Mouse (Mus musculus) MEL (cell line): ENCODE measurements around the gene Fmod. TPM values are rescaled to one million over a fixed set of nuclear protein-coding genes. Genes with fewer than 3 reads are reported as not detected.

Experiments
- DNase-seq: peaks from one replicate; pipeline ENCODE4 v3.0.0; 2011; ENCODE audit warnings: low read depth, low spot score
- H3K27ac ChIP-seq: 2 replicates; pipeline ENCODE4 v1.5.1; 2012; ENCODE audit warnings: low read depth, mild to moderate bottlenecking, control low read depth, low read length, moderate library complexity; ENCODE audit not compliant: control insufficient read depth
- H3K27me3 ChIP-seq, 2 experiments: fragments of 150-350 bp in 1 of 2; sonication (generic) in 1 of 2; 2 replicates each; pipeline ENCODE4 v1.6.1; 2012; ENCODE audit warnings: low read length in 2 of 2, mild to moderate bottlenecking in 2 of 2, improper control_type of control experiment in 1 of 2, moderate library complexity in 1 of 2; ENCODE audit not compliant: insufficient read depth in 2 of 2, control insufficient read depth in 1 of 2
- H3K36me3 ChIP-seq, 2 experiments: 2 replicates each; pipeline ENCODE4 v1.6.1; 2012 to 2014; ENCODE audit warnings: low read length in 2 of 2, improper control_type of control experiment in 1 of 2, inconsistent platforms in 1 of 2, mild to moderate bottlenecking in 1 of 2; ENCODE audit not compliant: insufficient read depth in 2 of 2, control insufficient read depth in 1 of 2
- H3K4me1 ChIP-seq, 2 experiments: fragments of 150-350 bp in 1 of 2; sonication (generic) in 1 of 2; 2 replicates each; pipeline ENCODE4 v1.6.1; 2012; ENCODE audit warnings: low read length in 2 of 2, improper control_type of control experiment in 1 of 2, mild to moderate bottlenecking in 1 of 2; ENCODE audit not compliant: insufficient read depth in 2 of 2, control insufficient read depth in 1 of 2
- H3K4me3 ChIP-seq, 2 experiments: fragments of 150-350 bp in 1 of 2; sonication (generic) in 1 of 2; 2 replicates each; pipeline ENCODE4 v1.5.1; 2012; ENCODE audit warnings: low read depth in 2 of 2, low read length in 2 of 2, mild to moderate bottlenecking in 2 of 2, moderate library complexity in 2 of 2, control low read depth in 1 of 2, improper control_type of control experiment in 1 of 2; ENCODE audit not compliant: control insufficient read depth in 1 of 2, insufficient read depth in 1 of 2
- H3K79me2 ChIP-seq: 2 replicates; pipeline ENCODE4 v1.6.1; 2012; ENCODE audit warnings: mild to moderate bottlenecking, low read length, moderate library complexity; ENCODE audit not compliant: control insufficient read depth, poor library complexity, insufficient read depth
- H3K9ac ChIP-seq: 2 replicates; pipeline ENCODE4 v1.6.1; 2012; ENCODE audit warnings: low read depth, mild to moderate bottlenecking, control low read depth, low read length, moderate library complexity; ENCODE audit not compliant: control insufficient read depth, poor library complexity, severe bottlenecking
- H3K9me3 ChIP-seq: fragments of 150-350 bp; sonication (generic); replicated peaks from 2 replicates; pipeline ENCODE4 v1.6.1; 2012; ENCODE audit warnings: mild to moderate bottlenecking, low read length, improper control_type of control experiment, moderate library complexity; ENCODE audit not compliant: insufficient read depth
- BHLHE40 ChIP-seq: IDR thresholded peaks from 2 replicates; pipeline ENCODE4 v1.6.1; 2012; ENCODE audit warnings: low read depth, mild to moderate bottlenecking, inconsistent platforms, low read length, improper control_type of control experiment, borderline replicate concordance
- CHD1 ChIP-seq: IDR thresholded peaks from 2 replicates; pipeline ENCODE4 v1.6.1; 2012; ENCODE audit warnings: low read depth, mild to moderate bottlenecking, inconsistent platforms, low read length, improper control_type of control experiment
- E2F4 ChIP-seq: IDR thresholded peaks from 2 replicates; pipeline ENCODE4 v1.6.1; 2011; ENCODE audit warnings: low read depth, low read length, improper control_type of control experiment, borderline replicate concordance
- EP300 ChIP-seq, 2 experiments: IDR thresholded peaks; 2 replicates each; pipeline ENCODE4 v1.6.1; 2011; ENCODE audit warnings: improper control_type of control experiment in 2 of 2, low read length in 2 of 2, low read depth in 1 of 2, mild to moderate bottlenecking in 1 of 2
- ETS1 ChIP-seq: IDR thresholded peaks from 2 replicates; pipeline ENCODE4 v1.6.1; 2012; ENCODE audit warnings: low read depth, mild to moderate bottlenecking, inconsistent platforms, low read length, improper control_type of control experiment, moderate library complexity
- GATA1 ChIP-seq: IDR thresholded peaks from 2 replicates; pipeline ENCODE4 v1.6.1; 2011; ENCODE audit warnings: low read depth, low read length, improper control_type of control experiment
- HCFC1 ChIP-seq: IDR thresholded peaks from 2 replicates; pipeline ENCODE4 v1.6.1; 2012; ENCODE audit warnings: low read depth, mild to moderate bottlenecking, inconsistent platforms, low read length, improper control_type of control experiment, moderate library complexity
- JUND ChIP-seq: IDR thresholded peaks from 2 replicates; pipeline ENCODE4 v1.6.1; 2011; ENCODE audit warnings: low read depth, mild to moderate bottlenecking, improper control_type of control experiment, low read length
- MAX ChIP-seq: IDR thresholded peaks from 2 replicates; pipeline ENCODE4 v1.6.1; 2011; ENCODE audit warnings: low read length, improper control_type of control experiment
- MYC ChIP-seq: IDR thresholded peaks from 2 replicates; pipeline ENCODE4 v1.6.1; 2011; ENCODE audit warnings: low read depth, mild to moderate bottlenecking, low read length, improper control_type of control experiment, moderate library complexity
- POLR2A ChIP-seq, 2 experiments: IDR thresholded peaks; 2 replicates each; pipeline ENCODE4 v1.6.1; 2011 to 2012; ENCODE audit warnings: low read length in 2 of 2, mild to moderate bottlenecking in 2 of 2, control low read depth in 1 of 2, improper control_type of control experiment in 1 of 2, low read depth in 1 of 2, moderate library complexity in 1 of 2; ENCODE audit not compliant: control insufficient read depth in 1 of 2, insufficient read depth in 1 of 2, poor library complexity in 1 of 2
- POLR2AphosphoS5 ChIP-seq: IDR thresholded peaks from 2 replicates; pipeline ENCODE4 v1.6.1; 2012; ENCODE audit warnings: low read depth, borderline replicate concordance, mild to moderate bottlenecking, inconsistent platforms, low read length, moderate library complexity, mixed read lengths
- SIN3A ChIP-seq: IDR thresholded peaks from 2 replicates; pipeline ENCODE4 v1.6.1; 2012; ENCODE audit warnings: low read length, improper control_type of control experiment, inconsistent platforms
- SMC3 ChIP-seq: IDR thresholded peaks from 2 replicates; pipeline ENCODE4 v1.6.1; 2011; ENCODE audit warnings: low read depth, low read length, improper control_type of control experiment
- TAL1 ChIP-seq: IDR thresholded peaks from 2 replicates; pipeline ENCODE4 v1.6.1; 2012; ENCODE audit warnings: mild to moderate bottlenecking, inconsistent platforms, low read length, moderate library complexity, mixed read lengths
- TBP ChIP-seq: IDR thresholded peaks from 2 replicates; pipeline ENCODE4 v1.8.0; 2011; ENCODE audit warnings: low read depth, low read length, improper control_type of control experiment
- USF1 ChIP-seq: IDR thresholded peaks from 2 replicates; pipeline ENCODE4 v1.6.1; 2014; ENCODE audit warnings: low read depth, mild to moderate bottlenecking, inconsistent platforms, low read length, improper control_type of control experiment, moderate library complexity
- ZMIZ1 ChIP-seq: IDR thresholded peaks from 2 replicates; pipeline ENCODE4 v1.6.1; 2012; ENCODE audit warnings: low read depth, mild to moderate bottlenecking, inconsistent platforms, low read length, improper control_type of control experiment, moderate library complexity
- polyA plus RNA-seq, 2 experiments: library from polyadenylated mRNA; stranded (reverse) in 1 of 2; unstranded in 1 of 2; fragments of >175 nt in 1 of 2; fragments of >200 nt in 1 of 2; gene quantifications; 2 replicates each; pipeline versions ENCODE4 v1.2.1 to v1.2.4; 2012; ENCODE audit warnings: low replicate concordance in 2 of 2, low read depth in 1 of 2; ENCODE audit not compliant: insufficient read length in 2 of 2, insufficient read depth in 1 of 2, missing spikeins in 1 of 2
- total RNA-seq: library from RNA; depleted of rRNA; stranded (reverse); fragments of 300-350 nt; gene quantifications from 2 replicates; pipeline ENCODE4 v1.2.3, GENCODE M21; 2012

The Fmod gene
- total and polyA plus RNA-seq, 3 experiments, result not detected

DNA sequence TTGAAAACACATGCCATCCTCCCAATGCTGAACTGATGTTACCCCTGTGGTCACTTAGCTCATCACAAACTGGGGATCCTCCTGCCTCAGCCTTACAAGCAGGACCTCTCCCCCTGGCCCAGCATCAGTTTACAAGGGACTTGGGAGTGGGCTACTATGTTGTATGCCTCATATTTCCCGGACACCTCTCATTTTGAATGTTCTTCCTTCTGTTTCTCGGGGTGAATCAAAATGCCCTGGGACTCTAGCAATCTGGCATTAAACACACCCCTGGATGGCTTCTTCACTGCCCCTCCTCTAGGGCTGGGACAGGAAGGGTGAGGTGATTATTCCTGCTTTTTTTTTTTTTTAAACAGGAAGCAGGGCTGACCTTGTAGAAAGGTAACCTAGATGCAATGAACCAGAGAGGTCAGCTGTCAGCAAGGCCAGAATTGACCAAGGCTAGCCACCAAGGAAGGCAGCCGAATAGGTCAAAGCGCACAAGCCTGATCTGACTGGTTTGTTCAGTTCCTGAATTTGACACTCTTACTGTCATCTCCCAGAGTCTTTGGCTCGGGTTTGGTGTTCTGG is 43.9 kb downstream of the Fmod start:
- TF ChIP-seq MAX, result no peak
- TF ChIP-seq ZMIZ1, result no peak
- TF ChIP-seq EP300 (IDR thresholded peaks at IDR 0.05; ENCODE audit: low read depth in 1 of 2, low read length in 2 of 2), result no peak
- no peak for TF ChIP-seq TBP
- no peak for TF ChIP-seq SMC3
- TF ChIP-seq CHD1, result no peak
- no peak for TF ChIP-seq JUND
- Histone ChIP-seq H3K4me1 (peaks cover 0 to 24% of the 10 kb centered on the region in 2 experiments), H3K4me3 (no peak overlapping the region), H3K79me2 (no peaks in the 10 kb centered on the region; the same call in 1 of the 2 replicates), H3K36me3 (peaks cover 0 to 11% of the 10 kb centered on the region in 2 experiments; a peak in 2 of 4 replicates), H3K9me3 (no peaks in the 10 kb centered on the region), H3K27ac (no peak overlapping the region), H3K27me3 (no peaks in the 10 kb centered on the region), H3K9ac (no peak overlapping the region)
- no peak for DNase-seq

DNA sequence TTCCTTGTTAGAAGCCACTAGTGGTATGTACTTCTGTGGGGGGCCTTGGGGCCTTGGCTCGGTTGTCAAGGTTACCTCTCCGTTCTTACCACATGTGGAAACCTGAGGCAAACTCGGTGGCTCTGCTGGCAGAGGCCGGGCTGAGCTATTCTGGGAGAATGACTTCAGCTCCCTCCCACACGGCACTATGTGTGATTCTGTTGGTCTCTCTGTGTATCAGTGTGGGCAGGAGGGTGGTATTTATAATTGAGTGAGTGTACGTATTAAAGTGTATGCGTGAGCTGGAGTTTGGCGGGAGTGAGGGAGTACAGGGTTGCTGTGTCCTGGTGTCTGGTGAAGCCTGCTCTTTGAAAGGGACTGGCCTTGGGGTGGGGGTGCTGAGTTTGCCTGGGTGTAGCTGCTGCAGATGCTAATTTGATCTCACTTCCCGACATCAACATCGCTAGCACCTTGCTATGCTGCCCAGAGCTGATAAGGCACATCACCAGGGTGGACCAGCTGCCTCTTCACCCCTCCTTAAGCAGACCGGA is 46.0 kb downstream of the Fmod start:
- no peaks in the 10 kb centered on the region for H3K27me3 ChIP-seq
- no peaks in the 10 kb centered on the region for H3K9me3 ChIP-seq
- no peak overlapping the region for H3K9ac ChIP-seq
- no peak overlapping the region for H3K4me3 ChIP-seq
- H3K4me1 ChIP-seq, result peaks cover 4 to 35% of the 10 kb centered on the region in 2 experiments
- no peak for TF ChIP-seq E2F4
- TF ChIP-seq GATA1, result peak; percentile 39; the same call in 1 of the 2 replicates
- TF ChIP-seq ETS1, result 0 out of 2 replicates have a peak, but pooled peaks have one; percentile 20
- TF ChIP-seq TAL1, result peak; percentile 60
- DNase-seq, result no peak
- no peak overlapping the region for H3K27ac ChIP-seq
- peaks cover 0 to 14% of the 10 kb centered on the region in 2 experiments; a peak in 2 of 4 replicates for H3K36me3 ChIP-seq
- H3K79me2 ChIP-seq, result no peaks in the 10 kb centered on the region; the same call in 1 of the 2 replicates

DNA sequence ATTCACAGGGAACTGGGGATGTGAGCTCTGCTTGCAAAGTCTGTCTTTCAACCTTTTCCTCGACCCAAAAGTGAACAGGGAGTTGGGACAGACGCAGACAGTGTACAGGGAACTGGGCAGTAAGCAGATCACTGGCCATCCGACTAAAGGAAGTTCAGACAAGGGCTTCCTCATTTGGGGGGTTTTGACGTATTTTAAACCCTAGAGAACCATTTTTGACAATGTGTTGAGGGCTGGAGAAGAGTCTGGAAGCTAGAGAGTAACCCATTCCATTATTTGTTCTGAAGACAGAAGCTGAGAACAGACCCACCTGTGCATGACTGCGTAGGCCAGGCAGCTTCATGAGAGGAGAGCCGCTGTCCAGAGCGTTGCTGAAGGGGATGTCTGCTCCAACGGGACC is 46.6 kb downstream of the Fmod start:
- peaks cover 4 to 35% of the 10 kb centered on the region in 2 experiments for H3K4me1 ChIP-seq
- TF ChIP-seq SIN3A (no peak), ETS1 (no peak), TAL1 (no peak), TBP (no peak), POLR2A (IDR thresholded peaks at IDR 0.05; ENCODE audit: control insufficient read depth in 1 of 2, insufficient read depth in 1 of 2, low read depth in 1 of 2, low read length in 2 of 2, poor library complexity in 1 of 2) (no peak), CHD1 (no peak), BHLHE40 (no peak), GATA1 (no peak), MYC (no peak), POLR2AphosphoS5 (no peak), USF1 (no peak), HCFC1 (no peak)
- no peaks in the 10 kb centered on the region for H3K9me3 ChIP-seq
- H3K27ac ChIP-seq, result no peak overlapping the region
- H3K36me3 ChIP-seq, result peaks cover 0 to 14% of the 10 kb centered on the region in 2 experiments; a peak in 2 of 4 replicates
- no peak overlapping the region for H3K9ac ChIP-seq
- no peak for DNase-seq
- H3K79me2 ChIP-seq, result no peaks in the 10 kb centered on the region; the same call in 1 of the 2 replicates
- H3K4me3 ChIP-seq, result no peak overlapping the region
- no peaks in the 10 kb centered on the region for H3K27me3 ChIP-seq
